Mouse (Mus musculus): ENCODE data around the gene Dock7.

The Dock7 gene

GRCm38 (mm10) chr4:99121123-99121755 lies 524 bp upstream of the Dock7 start:
- no peak for DNase-seq

- no peak for DNase-seq
These were observed 1.7 kb downstream of the Dock7 start for GRCm38 (mm10) chr4:99119051-99119450.

GRCm38 (mm10) chr4:99115797-99116196 lies 4.9 kb downstream of the Dock7 start:
- no peak for DNase-seq

- DNase-seq = no peak
These were observed 9.0 kb downstream of the Dock7 start for GRCm38 (mm10) chr4:99111670-99112069.

- no peak for DNase-seq
These were observed 11.9 kb downstream of the Dock7 start for GRCm38 (mm10) chr4:99108817-99109216.

- DNase-seq = no peak
These were observed 17.9 kb downstream of the Dock7 start for GRCm38 (mm10) chr4:99102846-99103245.

GRCm38 (mm10) chr4:99100724-99101123 lies 20.0 kb downstream of the Dock7 start:
- DNase-seq = no peak

- no peak for DNase-seq
These were observed 28.9 kb downstream of the Dock7 start for GRCm38 (mm10) chr4:99091777-99092176.

- DNase-seq = no peak
These were observed 29.5 kb downstream of the Dock7 start for GRCm38 (mm10) chr4:99091151-99091701.

GRCm38 (mm10) chr4:99087760-99088485 lies 32.8 kb downstream of the Dock7 start:
- DNase-seq = no peak

- DNase-seq = no peak
These were observed 36.9 kb downstream of the Dock7 start for GRCm38 (mm10) chr4:99083862-99084261.

- no peak for DNase-seq
These were observed 39.5 kb downstream of the Dock7 start for GRCm38 (mm10) chr4:99081169-99081568.

- DNase-seq = no peak
These were observed 42.7 kb downstream of the Dock7 start for GRCm38 (mm10) chr4:99078005-99078404.

- no peak for DNase-seq
These were observed 51.9 kb downstream of the Dock7 start for GRCm38 (mm10) chr4:99068806-99069205.

- no peak for DNase-seq
These were observed 56.2 kb downstream of the Dock7 start for GRCm38 (mm10) chr4:99064524-99064923.

- DNase-seq = no peak
These were observed 72.1 kb downstream of the Dock7 start for GRCm38 (mm10) chr4:99048581-99048980.

GRCm38 (mm10) chr4:99046471-99046870 lies 74.2 kb downstream of the Dock7 start:
- DNase-seq = no peak

- DNase-seq = no peak
These were observed 75.9 kb downstream of the Dock7 start for GRCm38 (mm10) chr4:99044854-99045253.

- DNase-seq = no peak
These were observed 87.8 kb downstream of the Dock7 start for GRCm38 (mm10) chr4:99032921-99033320.

GRCm38 (mm10) chr4:99030686-99031085 lies 90.0 kb downstream of the Dock7 start, which contains the start of gene Angptl3:
TSS of gene Angptl3 (plus strand) at chr4:99030954.
- DNase-seq = no peak

- no peak for DNase-seq
These were observed 92.3 kb downstream of the Dock7 start for GRCm38 (mm10) chr4:99028377-99028776.

- no peak for DNase-seq
These were observed 98.5 kb downstream of the Dock7 start for GRCm38 (mm10) chr4:99022221-99022620.

- no peak for DNase-seq
These were observed 109.7 kb downstream of the Dock7 start for GRCm38 (mm10) chr4:99011039-99011438.

GRCm38 (mm10) chr4:99006319-99006718 lies 114.4 kb downstream of the Dock7 start:
- no peak for DNase-seq
